Mouse (Mus musculus) ES-Bruce4 (cell line): ENCODE results near the gene Serpini1. TPM values are rescaled to one million over a fixed set of nuclear protein-coding genes. Genes with fewer than 3 reads are reported as not detected.

ENCODE experiments used
- H3K27ac ChIP-seq: 2 replicates; pipeline ENCODE4 v1.5.1; 2012; ENCODE audit warnings: low read length, inconsistent platforms; ENCODE audit not compliant: insufficient read depth
- H3K27me3 ChIP-seq: 2 replicates; pipeline ENCODE4 v1.6.1; 2012; ENCODE audit warnings: mild to moderate bottlenecking, low read length, inconsistent platforms; ENCODE audit not compliant: control insufficient read depth, poor library complexity, insufficient read depth, severe bottlenecking
- H3K36me3 ChIP-seq: 2 replicates; pipeline ENCODE4 v1.6.1; 2012; ENCODE audit warnings: inconsistent platforms, mild to moderate bottlenecking, low read length, moderate library complexity; ENCODE audit not compliant: control insufficient read depth, poor library complexity, insufficient read depth, severe bottlenecking
- H3K4me1 ChIP-seq: one replicate; pipeline ENCODE4 v1.8.1; 2011; ENCODE audit warnings: low read length; ENCODE audit not compliant: control insufficient read depth, insufficient read depth
- H3K4me3 ChIP-seq: 2 replicates; pipeline ENCODE4 v1.5.1; 2011; ENCODE audit warnings: low read depth, mild to moderate bottlenecking, low read length
- H3K9ac ChIP-seq: 2 replicates; pipeline ENCODE4 v1.6.1; 2012; ENCODE audit warnings: low read depth, mild to moderate bottlenecking, inconsistent platforms; ENCODE audit not compliant: poor library complexity, severe bottlenecking
- H3K9me3 ChIP-seq: replicated peaks from 2 replicates; pipeline ENCODE4 v1.6.1; 2012; ENCODE audit warnings: mild to moderate bottlenecking, low read length, inconsistent platforms; ENCODE audit not compliant: control insufficient read depth, poor library complexity, insufficient read depth, severe bottlenecking
- CTCF ChIP-seq: IDR thresholded peaks from one replicate; pipeline ENCODE4 v1.8.1; 2011; ENCODE audit warnings: low read depth, low read length
- EP300 ChIP-seq: IDR thresholded peaks from 2 replicates; pipeline ENCODE4 v1.6.1; 2011; ENCODE audit warnings: low read depth, low read length; ENCODE audit not compliant: insufficient read depth
- POLR2A ChIP-seq: IDR thresholded peaks from one replicate; pipeline ENCODE4 v1.8.1; 2011; ENCODE audit warnings: low read length; ENCODE audit not compliant: insufficient read depth
- polyA plus RNA-seq: library from polyadenylated mRNA; stranded (reverse); fragments of >200 nt; gene quantifications from 2 replicates; pipeline ENCODE4 v1.2.4, GENCODE M21; 2011; ENCODE audit warnings: low read depth; ENCODE audit not compliant: missing spikeins, insufficient read depth, insufficient read length

The Serpini1 gene
- polyA plus RNA-seq, 1 experiment = 4.6 TPM

- peaks cover 8% of the 10 kb centered on the region for H3K36me3 ChIP-seq
- H3K27me3 ChIP-seq = no peaks in the 10 kb centered on the region
- H3K4me1 ChIP-seq = no peaks in the 10 kb centered on the region
- H3K4me3 ChIP-seq = no peak overlapping the region
- H3K9me3 ChIP-seq = no peaks in the 10 kb centered on the region
- H3K9ac ChIP-seq = no peak overlapping the region
- TF ChIP-seq CTCF (no peak), POLR2A (no peak), EP300 (no peak)
- H3K27ac ChIP-seq = no peak overlapping the region
These were observed 16.1 kb upstream of the Serpini1 start for GRCm38 (mm10) chr3:75541259-75541658.

- H3K9ac ChIP-seq = no peak overlapping the region
- H3K27ac ChIP-seq = no peak overlapping the region
- no peaks in the 10 kb centered on the region for H3K4me1 ChIP-seq
- H3K4me3 ChIP-seq = no peak overlapping the region
- no peaks in the 10 kb centered on the region for H3K9me3 ChIP-seq
- TF ChIP-seq EP300 = no peak
- no peak for TF ChIP-seq POLR2A
- TF ChIP-seq CTCF = no peak
- no peaks in the 10 kb centered on the region for H3K27me3 ChIP-seq
- peaks cover 6% of the 10 kb centered on the region for H3K36me3 ChIP-seq
These were observed 14.5 kb upstream of the Serpini1 start for GRCm38 (mm10) chr3:75542852-75543251.

GRCm38 (mm10) chr3:75544287-75544686 is 13.1 kb upstream of the Serpini1 start:
- no peaks in the 10 kb centered on the region for H3K27me3 ChIP-seq
- no peak overlapping the region for H3K9ac ChIP-seq
- H3K36me3 ChIP-seq = peaks cover 4% of the 10 kb centered on the region
- H3K9me3 ChIP-seq = no peaks in the 10 kb centered on the region
- no peak overlapping the region for H3K27ac ChIP-seq
- H3K4me3 ChIP-seq = no peak overlapping the region
- H3K4me1 ChIP-seq = no peaks in the 10 kb centered on the region
- TF ChIP-seq EP300 = no peak
- no peak for TF ChIP-seq CTCF
- no peak for TF ChIP-seq POLR2A

GRCm38 (mm10) chr3:75551248-75551647 is 6.1 kb upstream of the Serpini1 start:
- Histone ChIP-seq H3K9me3 (no peaks in the 10 kb centered on the region), H3K4me1 (no peaks in the 10 kb centered on the region), H3K4me3 (no peak overlapping the region), H3K27me3 (no peaks in the 10 kb centered on the region), H3K27ac (no peak overlapping the region), H3K9ac (no peak overlapping the region), H3K36me3 (no peaks in the 10 kb centered on the region)
- TF ChIP-seq EP300 (no peak), POLR2A (no peak), CTCF (no peak)

- TF ChIP-seq CTCF (no peak), POLR2A (no peak), EP300 (no peak)
These were observed 1.1 kb upstream of the Serpini1 start for GRCm38 (mm10) chr3:75556121-75556694.

GRCm38 (mm10) chr3:75556695-75557291 is 554 bp upstream of the Serpini1 start, which contains the start of gene Pdcd10:
Gene Pdcd10 (minus strand): TSS chr3:75556856.
- no peak for TF ChIP-seq CTCF
- TF ChIP-seq POLR2A = peak; percentile 41
- peak within 1 kb of the TSS; percentile 69 for H3K27ac ChIP-seq
- H3K9ac ChIP-seq = peak within 1 kb of the TSS; percentile 96
- H3K4me1 ChIP-seq = no peaks in the 10 kb centered on the region
- H3K36me3 ChIP-seq = no peaks in the 10 kb centered on the region
- no peaks in the 10 kb centered on the region for H3K9me3 ChIP-seq
- H3K4me3 ChIP-seq = peak within 1 kb of the TSS; percentile 99
- no peaks in the 10 kb centered on the region for H3K27me3 ChIP-seq

More at GRCm38 (mm10) chr3:75556121-75556694, 1.1 kb upstream of the Serpini1 start:
- H3K4me3 ChIP-seq = peak overlapping the region; percentile 99
- no peaks in the 10 kb centered on the region for H3K27me3 ChIP-seq
- H3K9ac ChIP-seq = peak overlapping the region; percentile 96
- no peaks in the 10 kb centered on the region for H3K4me1 ChIP-seq
- H3K36me3 ChIP-seq = no peaks in the 10 kb centered on the region
- H3K27ac ChIP-seq = peak overlapping the region; percentile 69
- H3K9me3 ChIP-seq = no peaks in the 10 kb centered on the region
